Mouse (Mus musculus) myocyte (in vitro differentiated cells): ENCODE results near the gene Tbx6.

Source experiments
- E2F4 ChIP-seq: IDR thresholded peaks from one replicate; pipeline ENCODE4 v1.6.1; 2011; ENCODE audit warnings: mild to moderate bottlenecking, control low read depth, moderate library complexity; ENCODE audit not compliant: insufficient read depth
- POLR2A ChIP-seq: IDR thresholded peaks from one replicate; pipeline ENCODE4 v1.6.1; 2011; ENCODE audit warnings: low read depth, mild to moderate bottlenecking, control low read depth, moderate library complexity; ENCODE audit not compliant: insufficient read length
- TCF12 ChIP-seq: IDR thresholded peaks from one replicate; pipeline ENCODE4 v1.6.1; 2011; ENCODE audit warnings: mild to moderate bottlenecking, control low read depth; ENCODE audit not compliant: poor library complexity, insufficient read depth, severe bottlenecking
- TCF3 ChIP-seq: IDR thresholded peaks from one replicate; pipeline ENCODE4 v1.6.1; 2011; ENCODE audit warnings: low read depth, control low read depth; ENCODE audit not compliant: insufficient read length

GRCm38 (mm10) chr7:126807405-126807804 is 26.1 kb downstream of the Tbx6 start:
- TF ChIP-seq POLR2A (peak; percentile 14), TCF3 (no peak), E2F4 (no peak), TCF12 (no peak)
